Mouse (Mus musculus): ENCODE results near the gene Pnpla1. TPM values are rescaled to one million over a fixed set of nuclear protein-coding genes. Genes with fewer than 3 reads are reported as not detected.

Pnpla1 gene
- total and polyA plus RNA-seq, 3 experiments: not detected

DNA sequence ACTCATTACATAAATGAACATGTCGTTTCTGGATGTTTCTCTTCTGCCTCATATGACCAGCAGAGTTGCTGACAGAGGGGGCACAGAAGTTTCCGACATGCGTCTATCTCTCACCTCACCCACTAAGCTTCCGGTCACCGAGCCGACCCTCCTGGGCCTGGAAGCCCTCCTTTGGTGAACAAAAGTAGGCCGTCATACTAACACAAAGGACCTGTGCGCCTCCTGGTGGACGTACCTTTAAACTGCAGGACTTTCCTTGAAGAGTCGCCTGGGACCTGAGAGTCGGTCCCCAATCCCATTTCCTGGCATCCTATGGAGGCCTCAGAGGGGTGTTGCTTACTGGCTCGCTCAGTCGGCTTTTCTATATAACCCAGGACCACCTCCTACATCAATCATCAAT, 68.2 kb downstream of the Pnpla1 start:
- no peak overlapping the region for H3K9ac ChIP-seq (ENCODE audit: insufficient read depth, low read depth)
- H3K4me3 ChIP-seq (replicated peaks in 1 of 3; ENCODE audit: low read depth in 2 of 3, low read length in 2 of 3, poor library complexity in 1 of 3): no peak overlapping the region
- H3K9me3 ChIP-seq (replicated peaks; ENCODE audit: low read length): no peaks in the 10 kb centered on the region
- peak; percentile 74 for DNase-seq (ENCODE audit: extremely low read depth)
- in situ Hi-C loops (cut with MboI; ENCODE audit: low pct_ligation_motif_present, low pct_unique_long_range_greater_than_20kb, low sequenced_read_pairs): no loop called here
- no peaks in the 10 kb centered on the region for H3K27me3 ChIP-seq (replicated peaks)
- TF ChIP-seq SMC3 (IDR thresholded peaks at IDR 0.05; ENCODE audit: low read depth, low read length) (peak; percentile 95), TBP (conservative IDR thresholded peaks at IDR 0.05; ENCODE audit: low read depth, low read length) (no peak), ZC3H11A (IDR thresholded peaks at IDR 0.05; ENCODE audit: low read depth, low read length) (peak; percentile 56), CHD2 (IDR thresholded peaks at IDR 0.05; ENCODE audit: low read length) (0 out of 2 replicates have a peak, but pooled peaks have one; percentile 21), RAD21 (IDR thresholded peaks at IDR 0.05; ENCODE audit: low read depth, low read length) (peak; percentile 85), CTCF (conservative IDR thresholded peaks at IDR 0.05 in 1 of 2, IDR thresholded peaks at IDR 0.05 in 1 of 2; ENCODE audit: low read depth in 2 of 2, low read length in 2 of 2) (peak; percentile 77 to 95)
- no peak overlapping the region for H3K4me2 ChIP-seq (ENCODE audit: insufficient read depth, low read depth, poor library complexity, severe bottlenecking)
- H3K79me2 ChIP-seq (replicated peaks; ENCODE audit: control insufficient read depth, extremely low read depth, insufficient read depth, poor library complexity, severe bottlenecking): no peaks in the 10 kb centered on the region
- no peak overlapping the region; the same call in 1 of the 2 replicates for H3K27ac ChIP-seq (ENCODE audit: insufficient read depth, low read depth)
- dilution Hi-C loops (cut with MboI; ENCODE audit: extremely low pct_ligation_motif_present, extremely low pct_unique_long_range_greater_than_20kb, low sequenced_read_pairs): no loop called here
- peaks cover 16 to 32% of the 10 kb centered on the region in 2 experiments for H3K4me1 ChIP-seq (ENCODE audit: control insufficient read depth in 1 of 2, insufficient read depth in 2 of 2)
- H3K36me3 ChIP-seq (replicated peaks in 1 of 2; ENCODE audit: control insufficient read depth in 1 of 2, insufficient read depth in 1 of 2, low read length in 1 of 2): no peaks in the 10 kb centered on the region

DNA sequence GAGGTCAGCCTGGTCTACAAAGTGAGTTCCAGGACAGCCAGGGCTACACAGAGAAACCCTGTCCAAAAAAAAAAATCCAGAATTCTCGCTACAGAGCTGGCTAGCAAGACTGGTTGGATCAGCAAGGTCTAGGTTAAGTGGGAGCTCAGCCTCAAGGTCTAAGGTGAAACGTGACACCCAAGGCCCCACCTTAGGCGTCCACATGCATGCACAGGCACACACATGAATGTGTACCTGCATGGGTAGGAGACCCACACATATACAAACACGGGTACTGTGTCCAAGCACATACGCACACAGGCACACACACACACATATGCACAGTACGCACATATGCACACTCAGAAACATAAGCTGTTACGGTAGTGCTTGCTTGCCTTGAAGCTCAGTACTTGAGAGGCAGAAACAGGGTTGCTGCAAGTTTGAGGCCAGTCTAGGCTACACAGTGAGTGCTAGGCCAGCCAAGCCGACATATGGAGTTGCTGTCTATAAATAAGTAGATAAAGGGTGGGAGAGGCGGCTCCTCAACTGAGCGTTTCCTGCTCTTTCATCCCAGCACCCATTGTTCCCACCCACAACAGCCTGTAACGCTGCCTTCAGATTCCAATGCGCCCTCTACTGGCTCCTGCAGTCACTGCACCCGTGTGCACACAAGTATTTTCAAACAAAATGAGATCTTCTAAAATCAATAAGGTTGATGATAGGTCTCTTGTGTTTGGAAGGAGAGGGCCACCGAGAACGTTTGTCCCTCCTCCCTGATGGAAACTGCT, 68.8 kb downstream of the Pnpla1 start:
- Histone ChIP-seq H3K4me3 (replicated peaks in 1 of 3; ENCODE audit: low read depth in 2 of 3, low read length in 2 of 3, poor library complexity in 1 of 3) (no peak overlapping the region), H3K27ac (ENCODE audit: insufficient read depth, low read depth) (no peak overlapping the region), H3K79me2 (replicated peaks; ENCODE audit: control insufficient read depth, extremely low read depth, insufficient read depth, poor library complexity, severe bottlenecking) (no peaks in the 10 kb centered on the region), H3K36me3 (replicated peaks in 1 of 2; ENCODE audit: control insufficient read depth in 1 of 2, insufficient read depth in 1 of 2, low read length in 1 of 2) (no peaks in the 10 kb centered on the region), H3K4me2 (ENCODE audit: insufficient read depth, low read depth, poor library complexity, severe bottlenecking) (no peak overlapping the region), H3K27me3 (replicated peaks) (no peaks in the 10 kb centered on the region), H3K4me1 (ENCODE audit: control insufficient read depth in 1 of 2, insufficient read depth in 2 of 2) (peaks cover 16 to 32% of the 10 kb centered on the region in 2 experiments), H3K9me3 (replicated peaks; ENCODE audit: low read length) (no peaks in the 10 kb centered on the region), H3K9ac (ENCODE audit: insufficient read depth, low read depth) (no peak overlapping the region)
- dilution Hi-C loops (cut with MboI; ENCODE audit: extremely low pct_ligation_motif_present, extremely low pct_unique_long_range_greater_than_20kb, low sequenced_read_pairs): no loop called here
- in situ Hi-C loops (cut with MboI; ENCODE audit: low pct_ligation_motif_present, low pct_unique_long_range_greater_than_20kb, low sequenced_read_pairs): no loop called here
- peak; percentile 56 for DNase-seq (ENCODE audit: extremely low read depth)
- no peak for TF ChIP-seq USF2 (conservative IDR thresholded peaks at IDR 0.05; ENCODE audit: low read depth, low read length)
- peak; percentile 81 to 86 for TF ChIP-seq CTCF (conservative IDR thresholded peaks at IDR 0.05 in 1 of 2, IDR thresholded peaks at IDR 0.05 in 1 of 2; ENCODE audit: low read depth in 2 of 2, low read length in 2 of 2)
- no peak for TF ChIP-seq ELF1 (IDR thresholded peaks at IDR 0.05; ENCODE audit: low read depth, low read length)
- peak; percentile 53 for TF ChIP-seq SMC3 (IDR thresholded peaks at IDR 0.05; ENCODE audit: low read depth, low read length)
- peak; percentile 29 for TF ChIP-seq RAD21 (IDR thresholded peaks at IDR 0.05; ENCODE audit: low read depth, low read length)
- TF ChIP-seq IRF4 (IDR thresholded peaks at IDR 0.05; ENCODE audit: low read depth, low read length): no peak

DNA sequence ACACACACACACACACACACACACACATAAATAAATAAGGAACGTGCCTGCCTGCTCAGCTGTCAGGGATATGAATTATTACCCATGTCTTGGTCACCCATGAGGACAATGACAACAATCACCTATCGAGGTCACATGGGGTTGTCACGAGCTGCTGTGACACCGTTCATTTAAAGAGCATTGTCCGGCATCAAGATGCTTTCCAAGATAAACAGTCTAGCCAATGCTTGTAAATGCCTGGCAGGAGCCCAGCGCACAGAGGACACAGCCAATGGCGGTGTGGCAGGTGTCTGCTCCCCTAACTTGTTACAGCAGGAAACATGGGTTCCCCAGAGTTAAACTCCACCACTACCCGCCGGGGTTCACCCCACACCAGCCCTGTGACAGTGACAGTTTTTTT, 69.8 kb downstream of the Pnpla1 start:
- no peak for TF ChIP-seq ZKSCAN1 (IDR thresholded peaks at IDR 0.05; ENCODE audit: borderline replicate concordance, low read depth, low read length)
- TF ChIP-seq USF1 (IDR thresholded peaks at IDR 0.05; ENCODE audit: low read depth, low read length): no peak
- no peak for TF ChIP-seq TBP (conservative IDR thresholded peaks at IDR 0.05; ENCODE audit: low read depth, low read length)
- no peak for TF ChIP-seq UBTF (IDR thresholded peaks at IDR 0.05; ENCODE audit: low read depth, low read length)
- TF ChIP-seq ZC3H11A (IDR thresholded peaks at IDR 0.05; ENCODE audit: low read depth, low read length): no peak
- no peak for TF ChIP-seq POLR2A (IDR thresholded peaks at IDR 0.05; ENCODE audit: low read depth, low read length)
- no peak for TF ChIP-seq USF2 (conservative IDR thresholded peaks at IDR 0.05; ENCODE audit: low read depth, low read length)
- no peak for TF ChIP-seq IRF4 (IDR thresholded peaks at IDR 0.05; ENCODE audit: low read depth, low read length)
- TF ChIP-seq SMC3 (IDR thresholded peaks at IDR 0.05; ENCODE audit: low read depth, low read length): no peak
- TF ChIP-seq E2F4 (IDR thresholded peaks at IDR 0.05; ENCODE audit: insufficient replicate concordance, low read depth, low read length): no peak
- TF ChIP-seq GABPA (IDR thresholded peaks at IDR 0.05; ENCODE audit: insufficient replicate concordance, low read depth, low read length): no peak
- no peak for TF ChIP-seq MYC (IDR thresholded peaks at IDR 0.05; ENCODE audit: low read depth, low read length)
- no peak for TF ChIP-seq CTCF (conservative IDR thresholded peaks at IDR 0.05 in 1 of 2, IDR thresholded peaks at IDR 0.05 in 1 of 2; ENCODE audit: low read depth in 2 of 2, low read length in 2 of 2)
- no peak for TF ChIP-seq TCF12 (IDR thresholded peaks at IDR 0.05; ENCODE audit: low read depth, low read length)
- no peak for TF ChIP-seq MAX (IDR thresholded peaks at IDR 0.05; ENCODE audit: low read length)
- Histone ChIP-seq H3K4me1 (ENCODE audit: control insufficient read depth in 1 of 2, insufficient read depth in 2 of 2) (peaks cover 16 to 32% of the 10 kb centered on the region in 2 experiments), H3K4me2 (ENCODE audit: insufficient read depth, low read depth, poor library complexity, severe bottlenecking) (no peak overlapping the region), H3K4me3 (replicated peaks in 1 of 3; ENCODE audit: low read depth in 2 of 3, low read length in 2 of 3, poor library complexity in 1 of 3) (no peak overlapping the region), H3K79me2 (replicated peaks; ENCODE audit: control insufficient read depth, extremely low read depth, insufficient read depth, poor library complexity, severe bottlenecking) (no peaks in the 10 kb centered on the region), H3K36me3 (replicated peaks in 1 of 2; ENCODE audit: control insufficient read depth in 1 of 2, insufficient read depth in 1 of 2, low read length in 1 of 2) (no peaks in the 10 kb centered on the region), H3K9me3 (replicated peaks; ENCODE audit: low read length) (no peaks in the 10 kb centered on the region), H3K27me3 (replicated peaks) (no peaks in the 10 kb centered on the region), H3K27ac (ENCODE audit: insufficient read depth, low read depth) (no peak overlapping the region), H3K9ac (ENCODE audit: insufficient read depth, low read depth) (no peak overlapping the region)
- no peak for DNase-seq (ENCODE audit: extremely low read depth)
- in situ Hi-C loops (cut with MboI; ENCODE audit: low pct_ligation_motif_present, low pct_unique_long_range_greater_than_20kb, low sequenced_read_pairs): no loop called here
- dilution Hi-C loops (cut with MboI; ENCODE audit: extremely low pct_ligation_motif_present, extremely low pct_unique_long_range_greater_than_20kb, low sequenced_read_pairs): no loop called here

Data from CH12.LX (cell line).